Mouse (Mus musculus) WW6 (cell line): ENCODE measurements around the gene Chd5.

Source experiments
- DNase-seq: peaks from one replicate; pipeline ENCODE4 v3.0.0-alpha.2; 2013; ENCODE audit warnings: low read depth, low spot score

Gene Chd5

DNA sequence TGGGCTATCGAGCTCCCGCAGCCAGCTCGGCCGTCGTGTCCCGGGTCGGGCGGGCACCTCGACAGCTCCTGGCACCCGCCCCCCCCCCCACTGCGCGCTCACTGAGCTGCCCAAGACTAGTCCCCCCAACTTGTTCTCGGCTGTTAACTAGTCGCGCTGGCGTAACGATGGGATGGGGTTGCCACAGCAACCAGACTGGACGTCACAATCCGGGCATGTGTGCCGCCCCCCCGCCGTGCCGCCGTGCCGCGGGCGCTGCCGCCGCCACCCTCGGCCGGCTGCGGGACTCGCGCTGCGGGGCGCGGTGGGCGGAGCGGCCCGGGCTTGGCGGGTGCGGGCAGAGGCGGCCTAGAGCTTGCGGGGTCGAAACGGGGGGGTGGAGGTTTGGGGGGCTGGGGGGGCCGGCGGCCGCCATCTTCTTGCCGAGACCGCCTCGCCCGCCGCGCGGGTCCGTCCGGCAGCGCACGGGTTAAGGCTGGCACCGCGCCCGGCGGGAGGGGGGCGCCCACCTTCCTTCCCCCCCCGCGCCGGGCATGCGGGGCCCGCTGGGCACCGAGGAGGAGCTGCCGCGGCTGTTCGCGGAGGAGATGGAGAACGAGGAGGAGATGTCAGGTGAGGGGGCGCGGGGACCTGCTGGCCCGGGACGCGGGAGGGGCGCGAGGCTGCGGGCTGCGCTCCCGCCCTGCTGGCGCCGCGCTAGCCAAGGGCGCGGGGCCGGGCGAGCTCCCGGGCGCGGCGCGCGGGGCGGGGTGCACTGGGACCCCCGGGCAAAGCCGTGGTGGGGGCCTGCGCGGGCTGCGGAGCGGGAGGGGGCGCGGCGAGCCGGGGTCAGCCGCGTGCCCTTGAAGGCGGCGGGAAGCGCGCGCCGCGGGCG, at the start of gene Chd5:
Gene Chd5 (plus strand): TSS at position 233 of the 874 bp plus-strand sequence.
- no peak for DNase-seq

DNA sequence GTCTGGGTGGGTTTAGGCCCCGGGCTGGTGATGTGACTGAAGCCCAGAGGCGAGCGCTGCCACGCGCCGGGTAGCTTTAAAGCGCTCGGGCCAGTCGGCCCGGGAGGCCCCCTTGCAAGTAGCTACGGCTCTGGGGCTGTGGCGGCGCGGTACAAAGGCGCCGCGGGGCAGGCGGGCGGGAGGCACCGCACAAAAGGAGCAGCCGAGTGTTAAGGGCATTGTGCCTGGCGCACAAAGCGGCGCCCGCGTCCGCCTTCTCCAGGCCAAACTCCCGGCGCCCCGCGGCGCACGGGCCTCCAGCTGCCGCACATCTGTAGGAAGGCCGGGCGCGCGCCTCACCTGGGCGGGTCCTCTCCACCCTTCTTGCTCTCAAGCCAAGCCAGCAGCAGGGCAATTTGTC, 48.1 kb upstream of the Chd5 start:
- peak; percentile 56 for DNase-seq

GRCm38 (mm10) chr4:152290991-152291390, 47.5 kb upstream of the Chd5 start:
- no peak for DNase-seq

DNA sequence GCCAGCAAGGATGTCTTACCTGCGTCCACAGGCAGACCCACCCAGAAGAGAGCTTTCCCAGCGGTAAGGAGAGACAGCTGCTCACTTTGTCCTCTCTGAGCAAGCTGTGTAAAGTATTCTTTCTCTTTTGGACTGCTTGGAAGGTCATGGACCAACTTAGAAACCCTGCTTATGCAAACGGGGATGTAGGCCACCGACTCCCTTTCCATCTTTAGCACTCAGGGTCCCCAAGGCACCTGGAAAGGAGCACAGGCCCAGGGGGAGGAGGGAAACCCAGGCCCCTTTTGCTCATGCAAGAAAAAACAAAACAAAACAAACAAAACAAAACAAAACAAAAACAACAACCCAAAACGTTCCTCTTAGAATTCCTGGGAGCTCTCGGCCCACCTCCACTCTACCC, 46.9 kb upstream of the Chd5 start, which contains the start of gene Hes3:
Gene Hes3 (minus strand): TSS at position 101 of the 400 bp plus-strand sequence.
- no peak for DNase-seq

DNA sequence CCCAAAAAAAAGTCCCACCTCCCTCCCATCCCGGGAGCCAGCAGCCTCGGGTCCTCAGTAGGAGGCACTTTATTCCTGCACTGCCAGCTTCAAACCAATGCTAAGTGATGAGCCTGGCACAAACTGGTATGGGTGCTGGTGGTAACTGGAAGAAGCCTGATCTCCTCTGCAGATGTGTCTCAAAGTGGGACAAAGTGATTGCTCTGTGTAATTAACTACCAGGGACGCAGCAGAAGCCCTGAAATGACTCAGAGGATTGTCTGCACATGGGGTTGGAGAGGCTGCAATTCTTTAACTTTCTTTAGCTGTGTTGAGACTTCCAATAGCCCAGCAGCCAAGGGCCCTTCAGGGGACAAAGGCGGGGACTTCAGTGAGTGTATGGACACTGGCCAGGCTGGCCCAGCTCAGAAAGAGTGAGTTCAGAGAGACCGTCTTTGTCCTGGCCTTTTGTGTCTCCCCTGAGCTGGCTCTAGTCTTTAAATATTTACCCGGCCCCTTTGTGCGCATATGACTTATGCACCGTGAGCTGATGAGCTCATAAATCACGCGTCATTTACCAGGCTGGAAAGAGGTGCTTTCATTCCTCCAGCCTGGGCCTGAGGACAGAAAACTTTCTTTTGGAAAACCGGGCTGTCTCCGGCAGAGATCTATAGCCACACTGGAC, 46.2 kb upstream of the Chd5 start:
- DNase-seq, result no peak

DNA sequence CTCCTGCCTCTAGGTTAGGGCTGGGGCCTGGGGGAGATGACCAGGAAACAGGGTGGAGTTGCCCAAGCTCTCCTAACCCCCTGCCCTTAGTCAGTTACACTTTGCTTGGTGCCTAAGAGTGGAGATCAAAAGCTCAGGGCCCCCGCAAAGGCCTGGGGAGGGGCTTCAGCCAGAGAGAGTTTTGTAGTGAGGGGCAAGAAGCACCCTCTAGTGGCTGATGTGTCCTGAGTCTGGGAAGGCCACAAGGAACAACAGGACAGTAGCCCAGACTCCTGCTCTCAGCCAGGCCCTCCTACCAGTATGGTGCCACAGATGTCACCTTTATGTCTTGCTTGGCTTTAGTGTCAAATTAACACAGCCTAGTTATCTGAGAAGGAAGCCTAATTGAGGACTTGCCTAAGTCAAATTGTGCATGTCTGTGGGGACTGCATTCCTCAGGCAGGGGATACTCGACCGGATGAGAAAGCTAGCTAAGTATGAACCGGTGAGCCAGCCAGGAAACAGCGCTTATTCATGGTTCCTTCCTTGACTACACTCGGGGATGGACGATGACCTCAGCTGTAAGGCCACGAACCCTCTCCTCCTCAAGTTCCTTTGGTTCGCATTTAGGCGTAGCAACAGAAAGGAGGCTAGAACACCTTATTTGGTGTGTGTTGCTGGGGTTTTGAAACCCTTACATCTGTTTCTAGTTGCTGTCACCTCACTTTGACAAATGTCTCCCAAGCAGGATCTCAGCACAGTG, 44.1 kb upstream of the Chd5 start:
- DNase-seq, result no peak

DNA sequence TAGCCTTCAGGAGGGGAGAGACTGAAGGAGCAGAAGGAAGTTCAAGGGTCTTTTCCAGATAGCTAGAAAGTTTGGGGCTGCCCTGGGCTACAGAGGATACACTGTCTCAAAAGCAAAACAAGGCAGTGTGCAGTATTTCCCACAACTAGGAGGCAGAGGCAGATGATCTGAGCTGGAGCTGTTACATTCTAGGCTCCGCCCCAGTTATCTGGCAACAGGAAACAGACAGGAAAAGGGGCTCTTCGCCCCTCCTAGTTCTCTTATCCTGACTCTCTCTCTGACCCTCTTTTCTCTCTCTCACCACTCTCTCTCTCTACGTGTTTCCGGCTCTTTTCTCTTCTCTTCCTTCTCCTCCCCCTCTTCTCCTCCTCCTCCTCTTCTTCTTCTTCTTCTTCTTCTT, 42.5 kb upstream of the Chd5 start:
- DNase-seq, result no peak

GRCm38 (mm10) chr4:152296371-152296770, 42.1 kb upstream of the Chd5 start:
- no peak for DNase-seq

GRCm38 (mm10) chr4:152296874-152297861, 41.3 kb upstream of the Chd5 start, which contains the start of gene Icmt:
Gene Icmt, plus strand, starts transcription at chr4:152297227.
- DNase-seq, result peak; percentile 95

DNA sequence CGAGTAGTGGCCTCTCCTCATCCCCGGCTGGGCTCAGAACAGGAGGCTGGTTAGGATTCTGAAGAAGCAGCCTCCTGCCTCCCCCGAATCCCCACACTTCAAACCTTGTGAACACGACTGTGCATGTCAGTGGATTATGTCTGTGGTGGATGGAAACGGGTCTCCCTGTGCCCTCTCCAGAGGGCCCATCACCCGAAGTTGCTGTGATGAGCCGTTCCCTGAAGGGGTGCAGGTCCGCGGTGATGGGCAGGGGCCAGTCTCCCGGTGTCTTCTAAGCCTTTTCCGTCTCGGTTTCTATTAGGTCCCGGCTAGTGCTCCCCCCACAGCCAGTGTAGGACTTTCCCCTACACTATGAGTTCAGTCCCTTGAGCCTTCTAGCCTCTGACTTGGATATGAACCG, 39.6 kb upstream of the Chd5 start:
- no peak for DNase-seq

DNA sequence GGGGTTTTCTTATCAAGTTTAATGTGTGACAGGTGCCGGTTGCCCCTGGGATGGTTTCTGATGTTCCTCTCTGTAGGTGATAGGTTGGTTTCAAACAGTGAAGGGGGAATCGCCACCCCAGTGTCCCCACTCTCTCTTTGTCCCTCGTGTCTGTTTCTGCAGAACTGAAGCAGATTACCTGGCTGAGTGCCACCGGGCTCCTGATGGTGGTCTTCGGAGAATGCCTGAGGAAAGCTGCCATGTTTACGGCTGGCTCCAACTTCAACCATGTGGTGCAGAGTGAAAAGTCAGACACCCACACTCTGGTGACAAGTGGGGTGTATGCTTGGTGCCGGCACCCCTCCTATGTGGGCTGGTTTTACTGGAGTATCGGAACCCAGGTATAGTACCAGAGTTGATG, 38.1 kb upstream of the Chd5 start:
- no peak for DNase-seq

DNA sequence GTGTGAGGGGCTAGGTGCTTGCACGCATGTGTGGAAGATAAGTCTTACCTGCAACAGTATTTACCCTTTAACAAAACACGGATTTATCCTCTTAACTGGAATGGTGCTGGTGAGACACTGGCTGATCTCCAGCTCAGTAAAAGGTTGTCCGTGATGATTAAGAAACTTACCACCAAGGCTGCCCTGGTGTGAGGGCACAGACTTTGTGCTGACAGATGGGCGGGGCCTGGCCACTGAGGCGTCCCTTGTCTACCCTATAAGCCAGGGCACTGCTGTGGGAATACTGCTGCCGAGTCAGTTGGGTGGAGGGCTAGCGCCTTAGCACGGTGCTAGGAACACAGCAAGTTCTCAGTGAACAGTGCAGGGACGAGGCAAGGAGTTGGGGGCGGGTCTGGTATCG, 36.4 kb upstream of the Chd5 start:
- no peak for DNase-seq

GRCm38 (mm10) chr4:152303172-152303571, 35.3 kb upstream of the Chd5 start:
- no peak for DNase-seq

- no peak for DNase-seq
These were observed 33.8 kb upstream of the Chd5 start for GRCm38 (mm10) chr4:152304685-152305084.

DNA sequence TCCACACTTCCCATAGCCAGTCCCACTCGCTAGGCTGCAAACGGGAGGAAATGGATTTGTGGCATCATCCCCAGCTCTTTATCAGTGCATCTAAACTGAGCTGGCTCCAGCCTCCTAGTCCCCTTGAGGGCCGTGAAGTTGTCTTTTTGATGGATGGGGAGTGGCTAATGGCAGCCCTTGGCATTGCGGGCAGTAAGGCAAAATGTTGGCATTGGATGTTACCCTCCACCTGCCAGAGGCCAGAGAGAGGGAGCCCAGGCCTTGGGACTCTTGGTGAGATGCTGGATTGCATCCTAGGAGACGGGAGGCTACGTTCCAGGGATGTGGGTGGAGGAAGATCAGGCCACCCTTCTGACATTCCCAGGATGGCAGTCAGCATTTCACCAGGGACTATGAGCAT, 32.5 kb upstream of the Chd5 start:
- no peak for DNase-seq

DNA sequence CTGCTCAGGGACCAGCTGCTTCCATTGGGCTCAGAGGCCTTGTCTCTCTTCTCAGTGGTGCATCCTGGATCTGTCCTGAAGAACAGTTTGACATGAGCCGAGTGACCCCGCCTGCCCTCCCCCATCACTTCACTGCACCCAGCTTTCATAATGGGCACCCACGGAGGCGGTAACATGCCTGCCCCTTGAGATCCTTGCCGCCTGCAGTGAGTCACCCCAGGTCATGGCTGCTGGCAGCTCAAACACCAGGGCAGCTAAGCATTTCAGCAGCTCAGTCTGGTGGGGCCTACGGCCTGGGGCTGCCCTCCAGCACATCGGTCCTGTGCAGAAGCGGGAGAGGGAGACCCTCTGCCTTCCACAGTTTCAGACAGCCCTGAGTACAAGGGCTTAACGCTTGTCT, 30.9 kb upstream of the Chd5 start:
- no peak for DNase-seq

- no peak for DNase-seq
These were observed 26.3 kb upstream of the Chd5 start for GRCm38 (mm10) chr4:152312186-152312585.

- no peak for DNase-seq
These were observed 25.2 kb upstream of the Chd5 start for GRCm38 (mm10) chr4:152313211-152313632.

DNA sequence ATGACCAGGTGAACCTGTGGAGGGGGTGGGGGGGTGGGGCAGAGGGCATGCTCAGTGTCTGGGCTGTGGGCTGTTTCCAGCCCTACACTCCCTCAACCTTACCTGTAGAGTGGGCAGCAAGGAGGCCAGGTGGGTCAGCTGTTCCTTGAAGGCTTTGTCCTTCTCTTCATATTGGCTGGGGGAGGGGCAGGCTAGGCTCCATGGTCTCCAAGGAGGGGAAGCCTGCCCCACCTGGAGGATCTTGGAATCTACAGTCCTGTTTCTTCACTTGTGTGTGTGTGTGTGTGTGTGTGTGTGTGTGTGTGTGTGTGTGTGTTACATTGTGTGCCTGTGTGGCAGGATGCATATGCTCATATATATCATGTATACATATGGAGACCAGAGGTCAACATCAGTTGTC, 24.5 kb upstream of the Chd5 start:
- DNase-seq, result no peak

GRCm38 (mm10) chr4:152315498-152316213, 22.8 kb upstream of the Chd5 start:
- DNase-seq, result no peak
